Mouse (Mus musculus) activated CD4-positive, CD25-positive, alpha-beta regulatory T cell, adult 9 weeks (primary cell): ENCODE data around the gene Vmn1r64. TPM values are rescaled to one million over a fixed set of nuclear protein-coding genes. Genes with fewer than 3 reads are reported as not detected.

Experiments
- polyA plus RNA-seq: library from polyadenylated mRNA; unstranded; fragments of 100-300 nt; shearing (Covaris generic); gene quantifications from one replicate; pipeline ENCODE4 v1.2.1, GENCODE M21; 2017

Gene Vmn1r64
- polyA plus RNA-seq: not detected

DNA sequence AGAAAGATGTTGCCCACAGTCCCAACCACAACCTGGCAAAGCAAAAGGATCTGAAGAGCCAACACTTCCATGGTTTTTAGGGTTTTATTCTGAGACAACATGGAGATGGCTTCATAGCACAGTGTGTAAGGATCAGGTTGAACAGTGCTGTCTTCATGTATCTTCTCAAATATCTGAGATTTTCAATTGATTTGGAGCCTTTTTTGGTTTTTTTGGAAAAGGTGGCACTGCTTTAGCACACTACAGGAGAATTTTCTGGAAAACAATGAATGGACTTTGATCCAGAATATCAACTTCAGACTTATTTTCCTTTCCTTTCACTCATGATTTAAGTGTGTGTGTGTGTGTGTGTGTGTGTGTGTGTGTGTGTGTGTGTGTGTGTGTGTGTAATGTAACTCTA lies at the start of gene Vmn1r64:
TSS of gene Vmn1r64 (minus strand) at position 101 of the 400 bp plus-strand sequence.

Other genes with a start within 250 kb of the Vmn1r64 start
- not detected for gene Vmn1r62, start 210.9 kb downstream of the Vmn1r64 start, polyA plus RNA-seq
- gene Vmn1r63, start 79.1 kb downstream of the Vmn1r64 start, polyA plus RNA-seq: not detected
- gene Vmn1r65, start 126.5 kb upstream of the Vmn1r64 start, polyA plus RNA-seq: not detected
- gene Nlrp4c, start 160.6 kb upstream of the Vmn1r64 start, polyA plus RNA-seq: not detected